Mouse (Mus musculus) G1E (cell line): ENCODE measurements around the gene Acot12. TPM values are rescaled to one million over a fixed set of nuclear protein-coding genes. Genes with fewer than 3 reads are reported as not detected.

Experiments used
- ATAC-seq: 2 replicates; pipeline ENCODE4 v1.8.0; 2016; ENCODE audit warnings: mild to moderate bottlenecking; ENCODE audit not compliant: insufficient number of reproducible peaks, poor library complexity, low FRiP score, severe bottlenecking; ENCODE audit errors: extremely low read depth
- DNase-seq: peaks from one replicate; pipeline ENCODE4 v3.0.0; 2012; ENCODE audit warnings: low spot score
- H3K27me3 ChIP-seq: 2 replicates; pipeline ENCODE4 v1.6.1; 2012; ENCODE audit warnings: mild to moderate bottlenecking, low read length, inconsistent platforms; ENCODE audit not compliant: insufficient read depth
- H3K36me3 ChIP-seq: replicated peaks from 2 replicates; pipeline ENCODE3; 2012; ENCODE audit warnings: mild to moderate bottlenecking, inconsistent platforms
- H3K4me1 ChIP-seq: 2 replicates; pipeline ENCODE4 v1.6.1; 2012; ENCODE audit warnings: low read depth, low read length, inconsistent platforms, mixed read lengths; ENCODE audit not compliant: insufficient read depth
- H3K4me3 ChIP-seq: 2 replicates; pipeline ENCODE4 v1.5.1; 2012; ENCODE audit warnings: low read depth, mild to moderate bottlenecking, inconsistent platforms, low read length, moderate library complexity, mixed read lengths
- H3K9me3 ChIP-seq: replicated peaks from 2 replicates; pipeline ENCODE4 v1.6.1; 2012; ENCODE audit warnings: inconsistent platforms
- CTCF ChIP-seq: IDR thresholded peaks from 2 replicates; pipeline ENCODE4 v1.5.1; 2012; ENCODE audit warnings: low read depth, low read length, inconsistent platforms, mixed read lengths
- GATA1 ChIP-seq: IDR thresholded peaks from 2 replicates; pipeline ENCODE4 v1.6.1; 2012; ENCODE audit warnings: borderline replicate concordance, low read length, inconsistent platforms, mixed read lengths
- GATA2 ChIP-seq: IDR thresholded peaks from 2 replicates; pipeline ENCODE4 v1.6.1; 2012; ENCODE audit warnings: low read depth, low read length, inconsistent platforms, borderline replicate concordance
- POLR2AphosphoS5 ChIP-seq: IDR thresholded peaks from 2 replicates; pipeline ENCODE4 v1.6.1; 2012; ENCODE audit warnings: low read depth, low read length, inconsistent platforms; ENCODE audit not compliant: insufficient replicate concordance
- TAL1 ChIP-seq: conservative IDR thresholded peaks from 2 replicates; pipeline ENCODE4 v1.6.1; 2012; ENCODE audit warnings: low read depth, low read length, inconsistent platforms, mixed read lengths
- polyA plus RNA-seq: library from polyadenylated mRNA; stranded (reverse); fragments of >175 nt; gene quantifications from 2 replicates; pipeline ENCODE4 v1.2.3, GENCODE M21; 2012
- total RNA-seq, 2 experiments: library from RNA; stranded (forward) in 1 of 2; stranded (reverse) in 1 of 2; fragments of 200-1000 nt in 1 of 2; fragments of >200 nt in 1 of 2; fragmentation: Nextera tagmentation in 1 of 2; gene quantifications; 2 replicates each; pipeline ENCODE4 v1.2.3; 2014 to 2017

The Acot12 gene
- total RNA-seq (2014; fragmentation: Nextera tagmentation) (not detected in 2 replicates), total RNA-seq (2017) (0.12 TPM in 1 of 2 replicates, not detected in the other), polyA plus RNA-seq (not detected in 2 replicates)

- no peak for ATAC-seq
- no peak within 1 kb of the TSS for H3K4me3 ChIP-seq
- no peak for DNase-seq
Measured at GRCm38 (mm10) chr13:91741280-91742047, at the start of gene Acot12. Acot12 (plus strand) TSS chr13:91741512.

DNA sequence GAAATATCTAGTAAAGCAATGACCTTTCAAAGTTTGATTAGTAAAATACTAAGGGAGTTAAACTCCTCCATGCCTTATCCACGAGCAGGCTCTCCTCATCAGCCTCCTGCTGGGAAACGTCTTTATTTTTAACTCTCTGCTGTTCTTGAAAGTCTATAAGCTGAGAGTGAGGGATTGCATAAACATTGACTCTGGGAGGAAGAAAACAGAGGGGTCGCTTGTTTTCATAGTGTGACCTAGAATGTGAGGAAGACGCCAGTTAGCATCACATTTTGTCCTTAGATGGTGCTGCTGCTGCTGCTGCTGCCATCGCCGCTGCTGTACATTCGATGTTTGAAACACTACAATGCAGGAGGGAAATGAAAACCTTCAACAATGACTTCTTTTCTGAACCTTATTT is 47.7 kb upstream of the Acot12 start:
- no peak overlapping the region for H3K4me3 ChIP-seq
- H3K36me3 ChIP-seq: peaks cover 53% of the 10 kb centered on the region
- DNase-seq (no peak), ATAC-seq (no peak)
- H3K27me3 ChIP-seq: no peaks in the 10 kb centered on the region
- H3K9me3 ChIP-seq: no peaks in the 10 kb centered on the region
- H3K4me1 ChIP-seq: no peaks in the 10 kb centered on the region
- TF ChIP-seq CTCF (no peak), POLR2AphosphoS5 (no peak), GATA1 (no peak), TAL1 (no peak), GATA2 (no peak)

More at GRCm38 (mm10) chr13:91741280-91742047, at the start of gene Acot12:
- no peaks in the 10 kb centered on the region for H3K9me3 ChIP-seq
- H3K36me3 ChIP-seq: no peaks in the 10 kb centered on the region
- H3K27me3 ChIP-seq: peaks cover 23% of the 10 kb centered on the region; the same call in 1 of the 2 replicates
- H3K4me1 ChIP-seq: no peaks in the 10 kb centered on the region
- TF ChIP-seq TAL1 (no peak), GATA2 (no peak), GATA1 (no peak), CTCF (no peak), POLR2AphosphoS5 (no peak)

DNA sequence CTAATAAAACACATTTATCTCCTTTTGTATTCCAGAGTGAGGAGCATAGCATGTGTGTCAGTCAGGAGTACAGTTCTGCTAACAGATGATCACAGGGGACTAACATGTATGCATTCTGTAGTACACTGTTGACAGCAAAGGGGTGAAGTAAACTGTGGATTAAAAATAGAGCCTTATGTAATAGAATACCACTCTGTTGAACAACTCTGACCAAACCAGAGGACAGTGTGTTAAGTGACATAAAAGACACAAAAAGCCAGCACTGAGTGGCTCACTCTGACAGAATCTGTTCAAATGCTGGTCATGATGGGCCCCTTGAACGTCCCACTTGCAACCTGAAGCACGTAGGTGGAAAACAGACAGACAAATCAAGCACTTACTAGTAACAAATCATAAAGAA is 45.9 kb upstream of the Acot12 start:
- ATAC-seq (no peak), DNase-seq (no peak)
- H3K9me3 ChIP-seq: no peaks in the 10 kb centered on the region
- no peak overlapping the region for H3K4me3 ChIP-seq
- TF ChIP-seq GATA2 (no peak), POLR2AphosphoS5 (no peak), CTCF (no peak), TAL1 (no peak), GATA1 (no peak)
- H3K36me3 ChIP-seq: peaks cover 52% of the 10 kb centered on the region
- H3K4me1 ChIP-seq: no peaks in the 10 kb centered on the region
- no peaks in the 10 kb centered on the region for H3K27me3 ChIP-seq

GRCm38 (mm10) chr13:91696109-91696645 is 45.1 kb upstream of the Acot12 start:
- no peak for TF ChIP-seq POLR2AphosphoS5
- no peak for TF ChIP-seq GATA1
- no peak for TF ChIP-seq CTCF
- TF ChIP-seq TAL1: no peak
- no peak for TF ChIP-seq GATA2
- Histone ChIP-seq H3K36me3 (peaks cover 51% of the 10 kb centered on the region), H3K4me1 (no peaks in the 10 kb centered on the region), H3K9me3 (no peaks in the 10 kb centered on the region), H3K27me3 (no peaks in the 10 kb centered on the region), H3K4me3 (no peak overlapping the region)
- no peak for DNase-seq
- ATAC-seq: no peak

GRCm38 (mm10) chr13:91697011-91697410 is 44.3 kb upstream of the Acot12 start:
- Histone ChIP-seq H3K27me3 (no peaks in the 10 kb centered on the region), H3K4me3 (no peak overlapping the region), H3K4me1 (no peaks in the 10 kb centered on the region), H3K9me3 (no peaks in the 10 kb centered on the region), H3K36me3 (peaks cover 52% of the 10 kb centered on the region)
- no peak for DNase-seq
- TF ChIP-seq CTCF (peak; percentile 39; the same call in 1 of the 2 replicates), POLR2AphosphoS5 (no peak)
- peak; percentile 40; the same call in 1 of the 2 replicates for ATAC-seq

DNA sequence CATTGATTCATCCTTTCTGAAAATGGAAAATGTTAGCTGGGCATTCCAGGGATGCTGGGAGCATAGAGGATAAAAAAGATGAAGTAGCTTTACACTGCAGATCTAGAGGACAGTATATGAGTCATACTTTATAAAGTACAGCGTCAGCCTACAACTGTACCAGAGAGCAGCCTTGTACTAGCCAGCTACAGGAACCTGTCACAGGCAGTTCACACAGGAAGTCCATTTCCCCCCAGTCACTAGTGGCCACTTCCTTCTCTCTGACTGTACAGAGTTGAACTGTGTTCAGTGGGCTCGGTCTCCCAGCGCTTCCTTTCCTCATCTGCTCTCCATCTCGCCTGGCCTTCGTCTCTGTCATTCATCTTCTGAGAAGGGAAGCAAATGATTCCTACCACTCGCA is 39.0 kb upstream of the Acot12 start:
- peaks cover 45% of the 10 kb centered on the region for H3K36me3 ChIP-seq
- no peak overlapping the region for H3K4me3 ChIP-seq
- H3K27me3 ChIP-seq: no peaks in the 10 kb centered on the region
- H3K9me3 ChIP-seq: no peaks in the 10 kb centered on the region
- DNase-seq: no peak
- peak; percentile 22; the same call in 1 of the 2 replicates for ATAC-seq
- H3K4me1 ChIP-seq: no peaks in the 10 kb centered on the region
- no peak for TF ChIP-seq GATA2
- no peak for TF ChIP-seq CTCF
- no peak for TF ChIP-seq TAL1
- no peak for TF ChIP-seq GATA1
- no peak for TF ChIP-seq POLR2AphosphoS5

GRCm38 (mm10) chr13:91719487-91719886 is 21.8 kb upstream of the Acot12 start:
- peaks cover 9% of the 10 kb centered on the region; the same call in 1 of the 2 replicates for H3K27me3 ChIP-seq
- no peak for TF ChIP-seq POLR2AphosphoS5
- TF ChIP-seq GATA2: no peak
- no peak for TF ChIP-seq CTCF
- ATAC-seq: no peak

More at GRCm38 (mm10) chr13:91719487-91719886, 21.8 kb upstream of the Acot12 start:
- no peak overlapping the region for H3K4me3 ChIP-seq
- H3K4me1 ChIP-seq: peaks cover 4% of the 10 kb centered on the region; the same call in 1 of the 2 replicates
- no peaks in the 10 kb centered on the region for H3K36me3 ChIP-seq
- H3K9me3 ChIP-seq: no peaks in the 10 kb centered on the region
- no peak for DNase-seq
